Mouse (Mus musculus): ENCODE results near the gene Gstt1. TPM values are rescaled to one million over a fixed set of nuclear protein-coding genes. Genes with fewer than 3 reads are reported as not detected.

Gene Gstt1
- total RNA-seq (2012; rRNA removed) (1.3 and 2.0 TPM in 2 replicates), polyA plus RNA-seq (2012; ENCODE audit: insufficient read depth in 1 of 2, insufficient read length in 2 of 2, low read depth in 1 of 2, low replicate concordance in 2 of 2, missing spikeins in 1 of 2) (1 to 10 TPM in 1 of 2 experiments, not detected in 1; 3.8 TPM)

- H3K79me2 ChIP-seq (ENCODE audit: control insufficient read depth, insufficient read depth, low read length, poor library complexity): no peaks in the 10 kb centered on the region
- DNase-seq (ENCODE audit: low read depth, low spot score): peak; percentile 59
- H3K9me3 ChIP-seq (replicated peaks; ENCODE audit: insufficient read depth, low read length): no peaks in the 10 kb centered on the region
- peaks cover 0 to 2% of the 10 kb centered on the region in 2 experiments; a peak in 1 of 4 replicates for H3K36me3 ChIP-seq (ENCODE audit: control insufficient read depth in 1 of 2, insufficient read depth in 2 of 2, low read length in 2 of 2)
- no peak within 1 kb of the TSS for H3K27ac ChIP-seq (ENCODE audit: control insufficient read depth, low read depth, low read length)
- peak within 1 kb of the TSS; percentile 61 to 97 for H3K4me3 ChIP-seq (ENCODE audit: control insufficient read depth in 1 of 2, insufficient read depth in 1 of 2, low read depth in 2 of 2, low read length in 2 of 2)
- peak within 1 kb of the TSS; percentile 46 for H3K9ac ChIP-seq (ENCODE audit: control insufficient read depth, low read depth, low read length, poor library complexity, severe bottlenecking)
- peaks cover 0 to 10% of the 10 kb centered on the region in 2 experiments; a peak in 3 of 4 replicates for H3K4me1 ChIP-seq (ENCODE audit: control insufficient read depth in 1 of 2, insufficient read depth in 2 of 2, low read length in 2 of 2)
- TF ChIP-seq TCF12 (IDR thresholded peaks at IDR 0.05; ENCODE audit: low read depth, low read length) (no peak), NRF1 (IDR thresholded peaks at IDR 0.05; ENCODE audit: insufficient read depth, low read depth, low read length, poor library complexity, severe bottlenecking) (peak; percentile 24; the same call in 1 of the 2 replicates), MYB (IDR thresholded peaks at IDR 0.05; ENCODE audit: low read depth, low read length) (no peak), SMC3 (IDR thresholded peaks at IDR 0.05; ENCODE audit: low read depth, low read length) (no peak), NELFE (IDR thresholded peaks at IDR 0.05; ENCODE audit: low read depth, low read length) (no peak), ETS1 (IDR thresholded peaks at IDR 0.05; ENCODE audit: low read depth, low read length) (no peak), MEF2A (IDR thresholded peaks at IDR 0.05; ENCODE audit: extremely low read depth, insufficient replicate concordance, low read depth, low read length, poor library complexity, severe bottlenecking) (no peak)
- H3K27me3 ChIP-seq (ENCODE audit: control insufficient read depth in 1 of 2, insufficient read depth in 2 of 2, low read length in 2 of 2): peaks cover 0 to 2% of the 10 kb centered on the region in 2 experiments; a peak in 3 of 4 replicates
Observed at GRCm38 (mm10) chr10:75798176-75798696, at the start of gene Gstt1. TSS of gene Gstt1 (minus strand) at chr10:75798584.

- no peaks in the 10 kb centered on the region for H3K36me3 ChIP-seq (ENCODE audit: control insufficient read depth in 1 of 2, insufficient read depth in 2 of 2, low read length in 2 of 2)
- DNase-seq (ENCODE audit: low read depth, low spot score): no peak
- H3K27me3 ChIP-seq (ENCODE audit: control insufficient read depth in 1 of 2, insufficient read depth in 2 of 2, low read length in 2 of 2): no peaks in the 10 kb centered on the region; a peak in 1 of 4 replicates
- no peak overlapping the region for H3K9ac ChIP-seq (ENCODE audit: control insufficient read depth, low read depth, low read length, poor library complexity, severe bottlenecking)
- H3K9me3 ChIP-seq (replicated peaks; ENCODE audit: insufficient read depth, low read length): no peaks in the 10 kb centered on the region
- TF ChIP-seq HCFC1 (IDR thresholded peaks at IDR 0.05; ENCODE audit: low read depth, low read length) (no peak), EP300 (IDR thresholded peaks at IDR 0.05; ENCODE audit: low read depth in 1 of 2, low read length in 2 of 2) (0 out of 4 replicates have a peak, but pooled peaks of 1 of the 2 experiments have one; percentile 5)
- H3K4me3 ChIP-seq (ENCODE audit: control insufficient read depth in 1 of 2, insufficient read depth in 1 of 2, low read depth in 2 of 2, low read length in 2 of 2): no peak overlapping the region
- H3K4me1 ChIP-seq (ENCODE audit: control insufficient read depth in 1 of 2, insufficient read depth in 2 of 2, low read length in 2 of 2): no peaks in the 10 kb centered on the region; a peak in 1 of 4 replicates
- H3K27ac ChIP-seq (ENCODE audit: control insufficient read depth, low read depth, low read length): no peak overlapping the region
- H3K79me2 ChIP-seq (ENCODE audit: control insufficient read depth, insufficient read depth, low read length, poor library complexity): no peaks in the 10 kb centered on the region
Observed at GRCm38 (mm10) chr10:75845306-75845930, 47.0 kb upstream of the Gstt1 start.

DNA sequence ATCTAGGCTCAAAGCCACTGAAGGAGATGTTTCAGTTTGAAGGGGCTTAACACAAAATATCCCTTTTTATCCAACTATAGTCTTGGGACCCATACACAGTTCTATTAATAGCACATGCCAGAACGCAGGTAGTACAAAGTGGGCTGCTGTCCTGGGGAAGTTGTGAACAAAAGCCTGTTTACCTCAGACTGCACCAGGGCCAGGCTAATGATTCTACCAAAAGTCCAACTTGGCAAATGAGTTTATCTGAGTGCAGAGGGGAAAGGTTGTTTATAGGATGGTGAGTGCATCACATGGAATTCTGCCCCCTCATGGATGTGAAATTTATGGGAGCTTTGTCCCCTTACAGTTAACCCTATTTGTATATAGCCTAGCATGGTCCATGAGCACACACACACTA is 46.4 kb upstream of the Gstt1 start:
- Histone ChIP-seq H3K27me3 (ENCODE audit: control insufficient read depth in 1 of 2, insufficient read depth in 2 of 2, low read length in 2 of 2) (no peaks in the 10 kb centered on the region; a peak in 1 of 4 replicates), H3K36me3 (ENCODE audit: control insufficient read depth in 1 of 2, insufficient read depth in 2 of 2, low read length in 2 of 2) (no peaks in the 10 kb centered on the region), H3K4me1 (ENCODE audit: control insufficient read depth in 1 of 2, insufficient read depth in 2 of 2, low read length in 2 of 2) (no peaks in the 10 kb centered on the region; a peak in 1 of 4 replicates), H3K27ac (ENCODE audit: control insufficient read depth, low read depth, low read length) (no peak overlapping the region), H3K9ac (ENCODE audit: control insufficient read depth, low read depth, low read length, poor library complexity, severe bottlenecking) (no peak overlapping the region), H3K4me3 (ENCODE audit: control insufficient read depth in 1 of 2, insufficient read depth in 1 of 2, low read depth in 2 of 2, low read length in 2 of 2) (no peak overlapping the region), H3K79me2 (ENCODE audit: control insufficient read depth, insufficient read depth, low read length, poor library complexity) (no peaks in the 10 kb centered on the region), H3K9me3 (replicated peaks; ENCODE audit: insufficient read depth, low read length) (no peaks in the 10 kb centered on the region)
- no peak for DNase-seq (ENCODE audit: low read depth, low spot score)
- TF ChIP-seq ELF1 (IDR thresholded peaks at IDR 0.05; ENCODE audit: low read depth, low read length) (no peak), USF2 (IDR thresholded peaks at IDR 0.05; ENCODE audit: borderline replicate concordance in 1 of 2, insufficient read depth in 1 of 2, low read depth in 1 of 2, low read length in 2 of 2) (no peak), MAFK (IDR thresholded peaks at IDR 0.05; ENCODE audit: borderline replicate concordance, low read depth, low read length) (no peak), MAX (IDR thresholded peaks at IDR 0.05; ENCODE audit: low read length) (no peak), CHD1 (IDR thresholded peaks at IDR 0.05; ENCODE audit: low read depth, low read length) (no peak), MEF2A (IDR thresholded peaks at IDR 0.05; ENCODE audit: extremely low read depth, insufficient replicate concordance, low read depth, low read length, poor library complexity, severe bottlenecking) (no peak), RCOR1 (IDR thresholded peaks at IDR 0.05; ENCODE audit: low read depth, low read length) (no peak), TAL1 (IDR thresholded peaks at IDR 0.05; ENCODE audit: low read length) (no peak), GATA1 (IDR thresholded peaks at IDR 0.05; ENCODE audit: low read depth, low read length) (no peak), POLR2A (IDR thresholded peaks at IDR 0.05; ENCODE audit: control insufficient read depth in 1 of 2, insufficient read depth in 1 of 2, low read depth in 1 of 2, low read length in 2 of 2, poor library complexity in 1 of 2) (no peak), E2F4 (IDR thresholded peaks at IDR 0.05; ENCODE audit: borderline replicate concordance, low read depth, low read length) (no peak), NELFE (IDR thresholded peaks at IDR 0.05; ENCODE audit: low read depth, low read length) (no peak), ZKSCAN1 (IDR thresholded peaks at IDR 0.05; ENCODE audit: low read depth, low read length) (no peak), ZC3H11A (IDR thresholded peaks at IDR 0.05; ENCODE audit: low read depth, low read length) (no peak), BHLHE40 (IDR thresholded peaks at IDR 0.05; ENCODE audit: borderline replicate concordance, low read depth, low read length) (no peak), ZNF384 (IDR thresholded peaks at IDR 0.05; ENCODE audit: low read depth, low read length) (no peak)

Measured in MEL (cell line).